Mouse (Mus musculus): ENCODE data around the gene B3gnt5. TPM values are rescaled to one million over a fixed set of nuclear protein-coding genes. Genes with fewer than 3 reads are reported as not detected.
"Not testable (repeated sequence)": the region's sequence is repeated elsewhere in the genome, so short reads cannot be mapped to it uniquely, and the experiment has no call there.

B3gnt5 gene
- 32.2 and 35.6 TPM in 2 replicates for polyA plus RNA-seq (2015; fragmentation: Nextera tagmentation; extraction: Ambion mirVana)

- 0% methylated on average over 15 of the region's 15 CpGs for WGBS
- H3K4me2 ChIP-seq (replicated peaks), result peak within 1 kb of the TSS; percentile 73
- H3K9me3 ChIP-seq, result no peaks in the 10 kb centered on the region
- H3K27me3 ChIP-seq, result no peaks in the 10 kb centered on the region
- H3K4me1 ChIP-seq, result peaks cover 11% of the 10 kb centered on the region
- H3K9ac ChIP-seq, result peak within 1 kb of the TSS; percentile 97
- H3K36me3 ChIP-seq, result peaks cover 9% of the 10 kb centered on the region
- peak within 1 kb of the TSS; percentile 93 for H3K27ac ChIP-seq
- peak; percentile 95 for ATAC-seq (ENCODE audit: low FRiP score, low read depth)
- peak within 1 kb of the TSS; percentile 80 for H3K4me3 ChIP-seq
Measured at GRCm38 (mm10) chr16:19760074-19760473, at the start of gene B3gnt5. Gene B3gnt5 (plus strand): TSS chr16:19760208.

DNA sequence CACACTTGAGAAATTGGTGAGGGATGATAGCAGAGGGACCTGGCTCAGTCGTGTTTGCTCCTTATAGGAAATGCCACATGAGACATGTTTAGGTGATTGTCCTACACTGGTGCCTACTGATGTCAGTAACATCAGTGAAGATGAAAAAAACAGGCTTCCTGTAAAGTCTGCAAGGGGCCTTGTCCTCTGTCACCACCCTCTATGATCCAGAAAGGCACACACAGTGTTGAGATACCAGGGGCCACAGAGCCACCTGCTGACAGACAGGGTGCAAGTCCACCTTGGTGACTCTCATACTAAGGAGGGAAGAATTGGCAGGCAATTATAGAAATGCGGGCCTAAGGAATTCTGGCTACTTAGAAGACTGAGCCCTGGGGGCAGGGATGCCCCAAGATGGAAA lies 39.0 kb upstream of the B3gnt5 start:
- Histone ChIP-seq H3K4me2 (replicated peaks) (no peak overlapping the region), H3K36me3 (no peaks in the 10 kb centered on the region), H3K27ac (no peak overlapping the region), H3K27me3 (no peaks in the 10 kb centered on the region), H3K4me3 (no peak overlapping the region), H3K9me3 (no peaks in the 10 kb centered on the region), H3K4me1 (no peaks in the 10 kb centered on the region), H3K9ac (no peak overlapping the region)
- 58% methylated on average over 2 of the region's 2 CpGs for WGBS
- ATAC-seq (ENCODE audit: low FRiP score, low read depth), result no peak

DNA sequence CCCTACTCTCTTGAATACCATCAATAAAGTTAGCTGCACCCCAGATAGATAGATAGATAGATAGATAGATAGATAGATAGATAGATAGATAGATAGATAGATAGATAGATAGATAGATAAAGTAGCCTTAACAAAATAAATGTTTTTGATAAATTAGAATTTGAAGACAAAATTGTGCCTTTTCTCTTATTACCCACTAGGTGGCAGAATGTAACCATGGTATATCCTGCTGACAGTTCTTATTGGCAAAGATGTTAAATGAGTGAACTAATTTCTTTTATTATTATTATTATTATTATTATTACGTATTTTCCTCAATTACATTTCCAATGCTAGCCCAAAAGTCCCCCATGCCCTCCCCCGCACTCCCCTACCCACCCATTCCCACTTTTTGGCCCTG lies 35.9 kb upstream of the B3gnt5 start:
- H3K27ac ChIP-seq; H3K4me2 ChIP-seq (replicated peaks); H3K4me3 ChIP-seq; H3K4me1 ChIP-seq; H3K36me3 ChIP-seq; H3K27me3 ChIP-seq; H3K9ac ChIP-seq; H3K9me3 ChIP-seq; ATAC-seq (ENCODE audit: low FRiP score, low read depth): not testable (repeated sequence)
- WGBS, result 46% methylated on average over 2 of the region's 2 CpGs

DNA sequence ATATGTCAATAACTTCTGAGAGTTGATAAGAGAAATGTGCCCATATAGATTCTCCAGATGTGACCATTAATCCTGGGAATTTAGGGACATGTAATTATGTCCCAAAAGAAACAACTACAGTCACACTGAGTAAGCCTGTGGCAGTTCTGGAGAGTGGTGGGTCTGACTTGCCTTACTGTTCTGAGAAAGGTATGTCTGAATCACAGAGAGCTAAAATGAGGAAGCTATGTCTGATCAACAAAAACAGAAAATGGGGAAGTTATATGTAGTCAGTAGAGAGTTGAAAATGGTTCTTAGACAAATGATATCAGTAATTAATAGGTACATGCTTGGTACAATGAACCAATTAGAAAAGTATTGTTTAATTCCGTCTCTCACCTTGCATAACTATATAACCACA lies 27.1 kb upstream of the B3gnt5 start:
- ATAC-seq (ENCODE audit: low FRiP score, low read depth), result no peak
- no peaks in the 10 kb centered on the region for H3K9me3 ChIP-seq
- no peaks in the 10 kb centered on the region for H3K27me3 ChIP-seq
- H3K4me2 ChIP-seq (replicated peaks), result no peak overlapping the region
- no peak overlapping the region for H3K4me3 ChIP-seq
- 67% methylated on average over 1 of the region's 1 CpGs for WGBS
- no peaks in the 10 kb centered on the region for H3K4me1 ChIP-seq
- H3K36me3 ChIP-seq, result no peaks in the 10 kb centered on the region
- H3K27ac ChIP-seq, result no peak overlapping the region
- no peak overlapping the region for H3K9ac ChIP-seq

DNA sequence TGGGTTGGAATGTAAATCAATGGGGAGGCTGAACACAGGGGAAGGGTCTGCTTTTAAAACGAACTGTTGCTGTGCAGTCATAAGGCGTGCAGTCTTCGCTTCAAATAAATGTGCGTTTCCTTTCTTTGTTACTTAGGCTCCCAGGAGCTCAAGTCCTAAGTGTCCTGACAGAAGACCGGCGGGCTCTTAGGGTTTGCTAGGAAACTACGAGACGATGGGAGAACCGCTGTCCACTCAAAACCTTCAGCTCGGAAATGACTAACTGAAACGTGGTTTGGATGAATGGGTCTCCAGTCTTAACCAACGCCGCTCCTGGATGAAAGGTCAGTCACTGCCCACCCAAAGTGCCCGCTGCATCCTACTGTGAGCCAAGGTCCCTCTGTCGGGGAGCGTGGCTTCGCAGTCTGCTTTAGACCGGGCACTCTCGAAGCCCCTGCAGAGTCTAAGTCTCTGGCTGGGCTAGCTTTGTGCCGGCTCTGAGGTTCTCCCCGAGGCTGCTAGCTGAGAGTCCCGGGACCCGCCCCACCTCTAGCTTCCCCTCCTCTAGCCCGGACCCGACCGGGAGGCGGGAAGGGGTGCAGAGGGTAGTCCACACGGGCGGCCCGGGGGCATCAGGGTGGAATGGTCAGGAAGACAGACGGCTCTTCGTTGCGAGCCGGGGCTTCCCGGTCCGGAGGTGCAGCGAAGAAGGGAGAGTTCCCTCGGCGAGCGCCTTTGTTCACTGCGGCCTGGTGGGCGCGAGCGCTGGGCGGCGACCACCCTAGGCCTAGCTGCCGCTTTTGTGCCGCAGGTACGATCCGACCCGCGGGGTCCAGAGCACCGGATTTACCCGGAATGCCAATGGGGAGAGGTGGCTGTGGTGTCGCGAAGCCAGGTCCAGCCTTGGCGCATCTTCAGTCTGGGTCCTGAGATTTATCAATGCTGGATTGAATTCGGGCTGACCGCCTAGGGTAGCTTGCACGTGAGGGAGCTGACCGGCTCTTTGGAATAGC lies 793 bp downstream of the B3gnt5 start:
- Histone ChIP-seq H3K9me3 (no peaks in the 10 kb centered on the region), H3K4me3 (peak overlapping the region; percentile 80), H3K4me1 (peaks cover 11% of the 10 kb centered on the region), H3K36me3 (peaks cover 17% of the 10 kb centered on the region), H3K9ac (peak overlapping the region; percentile 97), H3K4me2 (replicated peaks) (peak overlapping the region; percentile 73), H3K27ac (peak overlapping the region; percentile 93), H3K27me3 (no peaks in the 10 kb centered on the region)
- WGBS, result under 1% methylated on average over 61 of the region's 61 CpGs
- ATAC-seq (ENCODE audit: low FRiP score, low read depth), result peak; percentile 79

DNA sequence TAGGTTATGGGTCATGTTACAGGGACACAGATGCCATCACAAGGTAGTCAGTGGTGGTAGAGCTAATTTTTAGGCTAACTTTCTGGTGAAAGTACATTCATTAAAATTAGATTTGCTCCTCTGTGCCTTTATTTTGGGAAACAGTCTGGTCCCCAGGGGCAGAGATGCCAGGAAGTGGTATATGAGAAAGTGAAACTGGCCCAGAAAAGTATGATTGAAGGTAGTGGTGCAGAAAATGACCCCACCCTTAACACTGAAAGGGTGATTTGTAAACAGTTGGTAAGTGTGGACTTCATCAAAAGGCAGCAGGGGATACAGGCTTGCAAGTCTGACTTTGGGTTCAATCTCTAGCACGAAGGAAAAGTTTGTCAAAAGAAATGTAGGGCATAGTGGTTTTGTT lies 1.7 kb downstream of the B3gnt5 start:
- Histone ChIP-seq H3K27me3 (no peaks in the 10 kb centered on the region), H3K4me1 (peaks cover 11% of the 10 kb centered on the region), H3K36me3 (peaks cover 25% of the 10 kb centered on the region), H3K9ac (peak overlapping the region; percentile 97), H3K4me3 (peak overlapping the region; percentile 80), H3K27ac (no peak overlapping the region), H3K4me2 (replicated peaks) (peak overlapping the region; percentile 73), H3K9me3 (no peaks in the 10 kb centered on the region; the same call in 1 of the 2 replicates)
- ATAC-seq (ENCODE audit: low FRiP score, low read depth), result no peak
- 17% methylated on average over 1 of the region's 1 CpGs for WGBS

DNA sequence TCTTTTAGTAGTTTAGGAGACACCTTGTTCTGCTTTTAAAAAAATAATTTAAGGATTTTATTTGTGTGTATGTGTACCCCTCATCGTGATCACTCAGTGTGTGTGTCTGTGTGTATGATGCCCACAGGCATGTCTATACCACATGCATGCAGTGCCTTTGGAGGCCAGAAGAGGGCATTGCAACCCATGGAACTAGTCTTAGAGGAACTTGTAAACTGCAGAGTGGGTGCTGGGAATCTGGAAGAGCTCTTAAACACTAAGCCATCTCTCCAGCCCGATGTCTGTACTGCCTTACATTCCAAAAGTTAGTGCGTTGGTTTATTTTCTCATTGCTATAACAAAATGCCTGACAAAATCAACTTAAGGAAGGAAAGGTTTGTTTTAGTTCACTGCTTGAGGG lies 6.1 kb downstream of the B3gnt5 start:
- Histone ChIP-seq H3K36me3 (peaks cover 64% of the 10 kb centered on the region), H3K27ac (no peak overlapping the region), H3K4me3 (no peak overlapping the region), H3K9ac (no peak overlapping the region), H3K9me3 (no peaks in the 10 kb centered on the region; the same call in 1 of the 2 replicates), H3K4me1 (peaks cover 11% of the 10 kb centered on the region), H3K4me2 (replicated peaks) (no peak overlapping the region), H3K27me3 (no peaks in the 10 kb centered on the region)
- 97% methylated on average over 3 of the region's 3 CpGs for WGBS
- ATAC-seq (ENCODE audit: low FRiP score, low read depth), result no peak

GRCm38 (mm10) chr16:19768046-19768445 lies 8.0 kb downstream of the B3gnt5 start:
- no peak for ATAC-seq (ENCODE audit: low FRiP score, low read depth)
- Histone ChIP-seq H3K4me2 (replicated peaks) (no peak overlapping the region), H3K27me3 (no peaks in the 10 kb centered on the region), H3K9me3 (no peaks in the 10 kb centered on the region; the same call in 1 of the 2 replicates), H3K4me3 (no peak overlapping the region), H3K27ac (no peak overlapping the region), H3K4me1 (0 out of 2 replicates have a peak, but pooled peaks cover 3% of the 10 kb centered on the region), H3K9ac (no peak overlapping the region), H3K36me3 (peaks cover 74% of the 10 kb centered on the region)
- WGBS, result 94% methylated on average over 5 of the region's 5 CpGs

DNA sequence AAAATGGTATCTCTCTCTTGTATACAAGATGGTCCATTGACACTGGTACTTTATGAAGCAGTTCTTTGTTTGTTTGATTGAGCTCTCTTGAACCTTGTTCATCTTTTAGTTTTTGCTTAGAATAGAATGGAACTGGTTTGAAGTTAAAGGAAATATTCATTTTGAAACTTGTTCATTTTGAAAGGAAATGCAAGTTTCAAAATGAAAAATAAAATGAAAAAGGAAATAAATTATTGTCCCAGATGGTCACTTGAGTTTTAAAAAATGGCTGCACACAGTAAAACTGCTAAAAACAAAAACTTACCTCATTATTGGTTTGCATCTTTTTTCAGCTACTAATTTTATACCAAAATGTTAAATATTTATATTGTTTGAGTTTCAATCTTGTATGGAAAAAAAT lies 12.0 kb downstream of the B3gnt5 start:
- H3K9me3 ChIP-seq, result no peaks in the 10 kb centered on the region
- ATAC-seq (ENCODE audit: low FRiP score, low read depth), result no peak
- H3K27ac ChIP-seq, result no peak overlapping the region
- no peaks in the 10 kb centered on the region for H3K4me1 ChIP-seq
- H3K9ac ChIP-seq, result no peak overlapping the region
- H3K4me3 ChIP-seq, result no peak overlapping the region
- H3K4me2 ChIP-seq (replicated peaks), result no peak overlapping the region
- H3K27me3 ChIP-seq, result no peaks in the 10 kb centered on the region
- peaks cover 47% of the 10 kb centered on the region for H3K36me3 ChIP-seq

- Histone ChIP-seq H3K4me3 (no peak overlapping the region), H3K36me3 (no peaks in the 10 kb centered on the region), H3K9ac (no peak overlapping the region), H3K9me3 (no peaks in the 10 kb centered on the region), H3K27me3 (no peaks in the 10 kb centered on the region), H3K4me2 (replicated peaks) (no peak overlapping the region), H3K27ac (no peak overlapping the region), H3K4me1 (no peaks in the 10 kb centered on the region)
- WGBS, result 65% methylated on average over 12 of the region's 12 CpGs
- ATAC-seq (ENCODE audit: low FRiP score, low read depth), result no peak
Measured at GRCm38 (mm10) chr16:19786386-19787090, 26.5 kb downstream of the B3gnt5 start.

GRCm38 (mm10) chr16:19789914-19790313 lies 29.9 kb downstream of the B3gnt5 start:
- H3K4me1 ChIP-seq, result no peaks in the 10 kb centered on the region
- H3K4me2 ChIP-seq (replicated peaks), result no peak overlapping the region
- H3K27ac ChIP-seq, result no peak overlapping the region
- WGBS, result 70% methylated on average over 2 of the region's 2 CpGs
- H3K36me3 ChIP-seq, result no peaks in the 10 kb centered on the region
- no peaks in the 10 kb centered on the region for H3K27me3 ChIP-seq
- no peaks in the 10 kb centered on the region for H3K9me3 ChIP-seq
- H3K4me3 ChIP-seq, result no peak overlapping the region
- no peak overlapping the region for H3K9ac ChIP-seq
- ATAC-seq (ENCODE audit: low FRiP score, low read depth), result no peak

- H3K27me3 ChIP-seq, result no peaks in the 10 kb centered on the region
- ATAC-seq (ENCODE audit: low FRiP score, low read depth), result no peak
- H3K9me3 ChIP-seq, result no peaks in the 10 kb centered on the region
- H3K9ac ChIP-seq, result no peak overlapping the region
- no peak overlapping the region for H3K4me2 ChIP-seq (replicated peaks)
- 76% methylated on average over 2 of the region's 2 CpGs for WGBS
- no peak overlapping the region for H3K4me3 ChIP-seq
- H3K27ac ChIP-seq, result no peak overlapping the region
- H3K4me1 ChIP-seq, result no peaks in the 10 kb centered on the region
- no peaks in the 10 kb centered on the region for H3K36me3 ChIP-seq
Measured at GRCm38 (mm10) chr16:19818801-19819200, 58.8 kb downstream of the B3gnt5 start.
